Mouse (Mus musculus) myocyte (in vitro differentiated cells): ENCODE measurements at regions not wholly inside any gene's neighbourhood (a gene's known extent, or its start where the extent isn't known, plus 50 kb on each side); places are given as distances from the start of the nearest gene placed in this dataset.

ENCODE experiments used
- CEBPB ChIP-seq: IDR thresholded peaks from 2 replicates; pipeline ENCODE4 v1.6.1; 2011; ENCODE audit warnings: mild to moderate bottlenecking, moderate library complexity; ENCODE audit not compliant: poor library complexity, insufficient read depth, severe bottlenecking
- MAX ChIP-seq: IDR thresholded peaks from one replicate; pipeline ENCODE4 v1.6.1; 2011; ENCODE audit warnings: low read depth, mild to moderate bottlenecking, control low read depth
- POLR2A ChIP-seq: IDR thresholded peaks from one replicate; pipeline ENCODE4 v1.6.1; 2011; ENCODE audit warnings: low read depth, mild to moderate bottlenecking, control low read depth, moderate library complexity; ENCODE audit not compliant: insufficient read length
- POLR2AphosphoS2 ChIP-seq: IDR thresholded peaks from one replicate; pipeline ENCODE4 v1.6.1; 2011; ENCODE audit warnings: low read depth, control low read depth; ENCODE audit not compliant: insufficient read length

DNA sequence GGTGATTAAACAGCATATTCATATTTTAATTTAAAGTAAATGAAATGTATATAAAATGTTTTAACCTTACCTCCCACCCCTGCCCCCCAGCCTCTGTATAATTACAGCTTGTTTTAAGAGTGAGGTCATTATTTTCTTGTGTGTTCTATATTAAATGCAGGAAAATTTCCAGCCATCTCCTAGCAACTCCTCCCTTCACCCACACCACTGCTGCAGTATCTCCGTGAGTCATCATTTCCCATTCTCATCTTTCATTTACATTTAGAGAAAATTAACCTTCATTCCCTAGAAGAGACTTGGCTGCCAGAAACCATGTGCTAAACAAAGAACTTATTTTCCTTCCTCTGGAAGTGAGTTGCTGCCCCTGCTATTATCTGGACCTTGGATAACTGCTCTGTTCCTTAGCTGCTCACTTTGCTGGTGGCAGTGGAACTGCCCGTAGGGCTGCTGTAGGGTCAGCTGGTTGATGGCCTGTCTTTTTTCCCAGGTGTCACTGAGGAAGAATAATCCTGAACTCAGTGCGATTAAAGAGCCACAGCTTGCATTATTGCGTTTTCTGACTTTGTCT lies 467.6 kb downstream of the Mdfic start:
- TF ChIP-seq POLR2A (no peak), POLR2AphosphoS2 (no peak), MAX (no peak), CEBPB (no peak)
